Mouse (Mus musculus) embryonic stem cell, embryonic (primary cell): ENCODE results near the gene Ccdc33.

Source experiments
- CTCF ChIA-PET, 4 experiments: fragments of 300-600 bp in 2 of 4; fragments of 350-600 bp in 2 of 4; sonication (Branson Sonifier 250); formaldehyde crosslinking; loops; one replicate each; lab custom pipeline; 2022; ENCODE audit warnings: inconsistent platforms in 2 of 4; lab: Charles Lee
- POLR2A ChIA-PET, 4 experiments: fragments of 300-600 bp in 2 of 4; fragments of 350-600 bp in 2 of 4; sonication (Branson Sonifier 250); formaldehyde crosslinking; loops; one replicate each; lab custom pipeline; 2022; ENCODE audit warnings: antibody characterized with exemption in 4 of 4, inconsistent platforms in 1 of 4; lab: Charles Lee

Ccdc33 gene

GRCm38 (mm10) chr9:58049861-58050260 is 68.8 kb downstream of the Ccdc33 start:
- POLR2A ChIA-PET: interaction anchor here in 2 of 4 experiments (0.9 to 4.6 kb wide), 5 partner anchors 8 to 166 kb away, joined by 4 to 17 read pairs (median 9); partner anchors contain the start of genes Islr (in 1 of the 2) and Islr2 (in 1 of the 2)
- CTCF ChIA-PET: interaction anchor here (0.8 to 5.4 kb wide), 11 partner anchors 11 to 232 kb away, joined by 3 to 33 read pairs (median 4); partner anchors contain the start of genes Islr (in 2 of the 4) and Islr2 (in 2 of the 4)

DNA sequence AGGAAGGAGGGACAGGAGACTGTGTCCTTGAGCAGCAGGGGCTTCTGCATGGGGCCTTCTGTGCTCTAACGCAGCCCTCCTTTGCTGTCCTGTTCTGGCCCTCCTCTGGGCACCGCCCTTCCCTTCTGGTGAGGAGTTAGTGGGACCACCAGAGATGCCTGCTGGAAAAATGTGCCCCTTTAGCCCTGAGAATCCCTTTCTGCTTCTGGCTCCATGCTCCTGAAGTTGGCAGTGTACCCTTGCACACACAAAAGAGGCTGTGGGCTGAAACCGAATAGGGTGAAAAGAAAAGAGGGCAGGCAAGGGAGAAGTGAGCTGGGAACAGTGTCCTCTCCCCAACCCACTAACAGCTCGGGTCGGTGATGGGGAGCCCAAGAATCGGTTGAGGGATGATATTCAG is 69.4 kb downstream of the Ccdc33 start:
- POLR2A ChIA-PET: interaction anchor here in 2 of 4 experiments (1.5 to 4.6 kb wide), 4 partner anchors 11 to 198 kb away, joined by 3 to 17 read pairs (median 8); partner anchors contain the start of genes Islr (in 1 of the 2) and Islr2 (in 1 of the 2)
- CTCF ChIA-PET: interaction anchor here in 3 of 4 experiments (0.8 to 5.4 kb wide), 7 partner anchors 10 to 233 kb away, joined by 3 to 33 read pairs (median 4); partner anchors contain the start of genes Islr (in 1 of the 3) and Islr2 (in 1 of the 3)

GRCm38 (mm10) chr9:58048621-58049020 is 70.0 kb downstream of the Ccdc33 start:
- CTCF ChIA-PET: interaction anchor here in 3 of 4 experiments (0.6 to 5.4 kb wide), 6 partner anchors 10 to 165 kb away, joined by 3 to 33 read pairs (median 6); partner anchors contain the start of genes Islr (in 2 of the 3) and Islr2 (in 2 of the 3)
- POLR2A ChIA-PET: interaction anchor here in 2 of 4 experiments (0.7 to 1.9 kb wide), 5 partner anchors 10 to 198 kb away, joined by 3 to 8 read pairs (median 5); partner anchors contain the start of genes Islr (in 1 of the 2) and Islr2 (in 1 of the 2)

DNA sequence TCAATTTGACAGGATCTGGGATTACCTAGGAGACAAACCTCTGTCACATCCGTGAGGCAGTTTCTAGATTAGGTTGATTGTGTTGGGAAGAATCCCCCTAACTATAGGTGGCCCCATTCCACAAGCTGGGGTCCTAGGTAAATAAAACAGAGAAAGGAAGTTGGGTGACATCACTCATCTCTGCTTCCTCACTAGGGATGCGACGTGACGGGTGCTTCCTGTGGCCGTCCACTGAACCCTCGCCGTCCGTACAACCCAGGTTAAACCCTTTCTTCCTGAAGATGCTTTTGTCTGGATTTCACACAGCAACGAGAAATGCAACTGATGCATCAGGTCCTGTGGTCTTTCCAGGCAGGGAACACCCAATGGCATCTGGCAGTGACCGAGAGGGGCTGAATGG is 71.6 kb downstream of the Ccdc33 start:
- ChIA-PET CTCF (interaction anchor here in 3 of 4 experiments (0.9 to 5.4 kb wide), 4 partner anchors 8 to 173 kb away, joined by 3 to 33 read pairs (median 6); no protein-coding TSS in a partner anchor), POLR2A (interaction anchor here in 2 of 4 experiments (0.6 to 1.9 kb wide), 4 partner anchors 8 to 227 kb away, joined by 3 to 6 read pairs (median 4); no protein-coding TSS in a partner anchor)

GRCm38 (mm10) chr9:58045646-58046045 is 73.0 kb downstream of the Ccdc33 start:
- CTCF ChIA-PET: interaction anchor here in 3 of 4 experiments (0.6 to 1.7 kb wide), 8 partner anchors 17 to 536 kb away, joined by 3 to 10 read pairs (median 3); partner anchors contain the start of genes Islr (in 1 of the 3), Islr2 (in 1 of the 3), Nptn (in 1 of the 3) and Stra6 (in 1 of the 3)
- POLR2A ChIA-PET: interaction anchor here (0.7 to 2.2 kb wide), 8 partner anchors 13 to 171 kb away, joined by 3 to 10 read pairs (median 3); partner anchors contain the start of genes Islr (in 2 of the 4) and Islr2 (in 2 of the 4)

DNA sequence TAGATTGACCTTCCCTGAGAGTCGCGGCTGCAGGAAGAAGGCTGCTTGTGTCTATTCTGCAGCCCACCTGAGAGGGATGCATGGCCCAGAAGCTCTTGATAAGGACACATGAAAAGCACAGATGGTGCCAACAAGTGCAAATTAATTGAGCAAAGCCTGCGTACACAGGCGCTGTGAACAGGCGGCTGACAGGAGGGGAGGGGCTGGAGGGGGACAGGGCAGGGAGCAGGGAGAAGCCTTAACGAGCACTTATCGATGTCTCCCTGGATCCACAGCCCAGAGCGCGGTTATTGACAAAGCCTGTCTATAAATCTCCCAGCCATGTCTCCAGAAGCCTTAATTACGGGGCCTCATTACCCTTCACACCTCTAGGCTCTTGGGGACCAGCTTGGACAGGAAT is 73.8 kb downstream of the Ccdc33 start:
- ChIA-PET CTCF (interaction anchor here in 2 of 4 experiments (0.5 to 1.8 kb wide), 5 partner anchors 18 to 172 kb away, joined by 3 to 9 read pairs (median 5); partner anchors contain the start of genes Islr (in 1 of the 2), Islr2 (in 1 of the 2) and Stra6 (in 1 of the 2)), POLR2A (interaction anchor here in 3 of 4 experiments (0.7 to 2.2 kb wide), 12 partner anchors 14 to 187 kb away, joined by 3 to 10 read pairs (median 3); partner anchors contain the start of genes Islr (in 2 of the 3) and Islr2 (in 2 of the 3))

GRCm38 (mm10) chr9:58043496-58044017 is 75.1 kb downstream of the Ccdc33 start:
- ChIA-PET POLR2A (interaction anchor here in 3 of 4 experiments (0.9 to 2.0 kb wide), 7 partner anchors 14 to 168 kb away, joined by 3 to 7 read pairs (median 4); partner anchors contain the start of genes Islr (in 1 of the 3) and Islr2 (in 1 of the 3)), CTCF (interaction anchor here (0.6 to 1.8 kb wide), 5 partner anchors 149 to 173 kb away, joined by 3 to 9 read pairs (median 3); partner anchors contain the start of genes Islr (in 3 of the 4) and Islr2 (in 3 of the 4))

- POLR2A ChIA-PET: interaction anchor here in 3 of 4 experiments (0.5 to 5.1 kb wide), 18 partner anchors 8 to 232 kb away, joined by 3 to 43 read pairs (median 4); partner anchors contain the start of genes Islr (in 2 of the 3), Islr2 (in 2 of the 3) and Sema7a (in 1 of the 3)
- CTCF ChIA-PET: interaction anchor here in 2 of 4 experiments (0.5 to 5.7 kb wide), 10 partner anchors 9 to 184 kb away, joined by 3 to 108 read pairs (median 5); partner anchors contain the start of genes Islr (in 2 of the 2) and Islr2 (in 2 of the 2)
These were observed 76.2 kb downstream of the Ccdc33 start for GRCm38 (mm10) chr9:58042391-58042790.

DNA sequence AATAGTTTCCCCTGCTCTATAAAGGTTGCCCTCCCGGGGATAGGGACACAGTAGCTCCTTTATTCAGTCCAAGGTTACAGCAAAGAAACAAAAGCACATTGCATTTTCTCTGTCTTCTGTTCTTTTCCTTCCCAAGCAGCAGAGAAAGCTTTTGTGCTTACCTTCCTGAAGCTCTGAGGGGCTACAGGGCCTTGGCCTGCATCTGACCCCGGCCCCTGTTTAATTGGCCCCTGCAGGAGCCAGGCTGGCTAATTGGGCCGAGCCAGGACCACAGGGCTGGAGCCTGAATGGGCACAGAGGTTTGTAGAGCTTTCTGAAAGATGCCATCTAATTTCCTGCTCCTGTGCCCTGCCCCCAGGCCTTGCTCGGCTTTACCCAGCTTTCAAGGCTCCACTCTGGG is 77.6 kb downstream of the Ccdc33 start:
- ChIA-PET CTCF (interaction anchor here in 3 of 4 experiments (1.0 to 5.7 kb wide), 8 partner anchors 11 to 176 kb away, joined by 3 to 108 read pairs (median 6); partner anchors contain the start of genes Islr (in 2 of the 3) and Islr2 (in 2 of the 3)), POLR2A (interaction anchor here in 3 of 4 experiments (0.6 to 5.1 kb wide), 10 partner anchors 10 to 413 kb away, joined by 3 to 43 read pairs (median 5); partner anchors contain the start of genes Islr (in 2 of the 3) and Islr2 (in 2 of the 3))

GRCm38 (mm10) chr9:58038500-58039168 is 80.0 kb downstream of the Ccdc33 start:
- POLR2A ChIA-PET: interaction anchor here (0.5 to 5.1 kb wide), 26 partner anchors 9 to 242 kb away, joined by 3 to 43 read pairs (median 5); partner anchors contain the start of genes Islr (in 3 of the 4) and Islr2 (in 3 of the 4)
- CTCF ChIA-PET: interaction anchor here (0.5 to 5.7 kb wide), 94 partner anchors 9 to 1977 kb away, joined by 3 to 108 read pairs (median 4); partner anchors contain the start of genes Islr (in 4 of the 4), Islr2 (in 4 of the 4), Pml (in 3 of the 4) and Cyp11a1 (in 1 of the 4)

DNA sequence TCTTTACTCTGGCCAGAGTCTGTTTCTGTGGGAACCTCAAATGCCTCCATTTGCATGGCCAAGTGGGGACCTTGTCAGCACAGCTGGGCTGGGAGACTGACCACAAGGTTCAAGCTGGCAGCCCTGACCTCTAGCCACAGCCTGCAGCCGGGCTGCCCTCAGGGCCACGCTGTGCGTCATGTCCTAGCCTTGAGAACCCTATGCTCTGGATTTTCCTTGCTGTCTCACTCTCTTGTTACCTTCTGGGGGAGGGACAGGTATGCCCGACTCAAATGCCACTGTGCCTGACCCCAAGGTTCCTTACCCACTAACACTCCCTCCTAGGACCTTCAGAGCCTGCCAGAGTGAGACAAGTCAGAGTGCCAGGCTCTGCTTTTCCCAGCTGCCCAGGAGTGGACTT is 81.7 kb downstream of the Ccdc33 start:
- CTCF ChIA-PET: interaction anchor here in 2 of 4 experiments (0.6 to 4.3 kb wide), 2 partner anchors 180 to 481 kb away, joined by 4 to 68 read pairs; no protein-coding TSS in a partner anchor

DNA sequence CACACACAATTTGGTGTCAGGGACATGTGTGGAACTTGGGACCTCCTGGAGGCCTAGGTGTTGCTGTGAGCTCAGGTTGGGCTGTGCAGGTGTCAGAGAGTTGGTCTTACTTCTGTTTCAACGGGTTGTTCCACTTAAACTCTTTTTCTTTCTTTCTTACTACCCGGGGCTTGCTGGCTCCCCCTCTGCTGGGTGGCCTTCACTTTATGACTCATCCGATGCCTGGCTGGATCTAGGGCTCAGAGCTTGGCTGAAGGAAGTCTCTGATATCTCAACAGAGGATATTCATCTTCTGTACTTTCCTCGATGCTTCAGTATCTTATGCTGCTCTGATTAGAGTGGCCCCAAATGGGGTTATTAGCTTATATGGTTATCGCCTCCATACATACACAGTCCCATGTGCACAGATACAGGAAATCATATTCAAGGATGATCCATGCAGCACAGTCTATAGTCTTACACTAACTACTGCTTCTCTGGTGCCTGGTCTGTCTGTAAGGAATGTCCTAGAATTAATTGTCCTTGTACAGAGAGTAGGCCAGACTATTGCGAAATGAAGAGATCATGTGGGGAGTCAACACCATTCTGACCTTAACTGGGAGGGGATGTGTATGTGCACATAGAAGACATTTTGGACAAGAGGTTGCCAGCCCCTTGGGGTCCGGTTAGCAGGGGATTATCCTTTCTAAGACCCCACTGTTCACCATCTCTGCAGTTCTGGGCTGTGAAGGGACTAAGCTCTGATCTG is 82.5 kb downstream of the Ccdc33 start:
- CTCF ChIA-PET: interaction anchor here in 3 of 4 experiments (0.5 to 0.6 kb wide), 4 partner anchors 184 to 482 kb away, joined by 3 to 4 read pairs (median 4); no protein-coding TSS in a partner anchor

More for the DNA sequence above, 81.7 kb downstream of the Ccdc33 start:
- POLR2A ChIA-PET: no interaction called here

GRCm38 (mm10) chr9:58035519-58035918 is 83.1 kb downstream of the Ccdc33 start:
- CTCF ChIA-PET: interaction anchor here in 3 of 4 experiments (0.5 to 0.6 kb wide), 3 partner anchors 185 to 213 kb away, joined by 3 to 4 read pairs (median 3); no protein-coding TSS in a partner anchor
- POLR2A ChIA-PET: interaction anchor here in 2 of 4 experiments (0.6 to 0.8 kb wide), 3 partner anchors 10 to 195 kb away, joined by 3 read pairs; no protein-coding TSS in a partner anchor

More for the DNA sequence above, 82.5 kb downstream of the Ccdc33 start:
- POLR2A ChIA-PET: interaction anchor here in 2 of 4 experiments (0.6 to 0.8 kb wide), 2 partner anchors 11 to 122 kb away, joined by 3 read pairs; no protein-coding TSS in a partner anchor

DNA sequence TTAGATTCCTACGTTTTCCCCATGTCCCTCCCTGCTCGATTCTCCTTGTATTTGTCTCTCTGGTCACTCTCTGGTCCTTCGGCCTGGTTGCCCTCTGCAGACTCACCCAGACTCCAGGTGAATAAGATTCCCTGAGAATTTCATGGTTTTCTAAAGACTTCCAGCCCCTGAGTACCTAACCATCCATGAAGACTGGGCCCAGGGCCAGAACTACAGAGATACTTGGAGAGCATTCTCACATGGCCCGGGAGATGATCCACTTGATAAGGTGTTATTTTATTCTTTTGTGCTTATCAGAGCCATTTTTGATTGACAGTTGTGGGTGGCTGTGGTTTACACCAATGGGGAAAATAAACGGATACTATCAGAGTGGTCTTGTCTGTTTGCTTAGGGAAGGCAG is 86.7 kb downstream of the Ccdc33 start:
- POLR2A ChIA-PET: interaction anchor here in 1 of 4 experiments (0.6 kb wide), 1 partner anchor 21 kb away, joined by 3 read pairs; no protein-coding TSS in a partner anchor
- CTCF ChIA-PET: interaction anchor here in 2 of 4 experiments (0.8 to 1.1 kb wide), 2 partner anchors 172 to 280 kb away, joined by 4 read pairs; partner anchors contain the start of genes Islr (in 1 of the 2) and Islr2 (in 1 of the 2)

DNA sequence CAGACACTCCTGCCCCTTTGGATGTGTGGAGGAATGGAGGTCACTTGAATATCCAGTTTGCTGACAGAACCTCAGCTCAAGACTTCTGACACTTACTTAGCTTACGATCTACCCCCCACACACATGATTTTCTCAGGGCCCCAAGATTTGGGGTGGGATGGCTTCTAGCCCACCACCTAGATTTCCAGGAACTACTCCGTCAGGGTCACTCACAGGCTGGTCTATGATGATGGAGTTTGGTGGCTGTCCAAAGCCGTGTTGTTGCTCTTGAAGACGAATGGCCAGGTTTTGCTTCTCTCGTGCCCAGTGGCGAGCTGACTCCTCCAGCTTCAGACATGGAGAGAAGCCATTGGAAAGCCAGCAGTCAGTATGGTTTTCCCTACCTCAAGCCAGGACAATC is 89.0 kb downstream of the Ccdc33 start:
- ChIA-PET POLR2A (interaction anchor here in 1 of 4 experiments (1.3 to 1.7 kb wide), 2 partner anchors 9 to 71 kb away, joined by 3 to 5 read pairs; no protein-coding TSS in a partner anchor), CTCF (interaction anchor here in 2 of 4 experiments (1.0 to 1.4 kb wide), 3 partner anchors 9 to 187 kb away, joined by 3 to 8 read pairs (median 3); no protein-coding TSS in a partner anchor)
